Mouse (Mus musculus) layer of hippocampus, postnatal 14 days (tissue): ENCODE measurements at regions not wholly inside any gene's neighbourhood (a gene's known extent, or its start where the extent isn't known, plus 50 kb on each side); places are given as distances from the start of the nearest gene placed in this dataset.
"Not testable (repeated sequence)": the region's sequence is repeated elsewhere in the genome, so short reads cannot be mapped to it uniquely, and the experiment has no call there.

Experiments
- DNase-seq, 2 experiments: peaks; one replicate each; pipeline ENCODE4 v3.0.0; 2021 to 2022; ENCODE audit warnings: low spot score in 2 of 2, mixed read lengths in 1 of 2

DNA sequence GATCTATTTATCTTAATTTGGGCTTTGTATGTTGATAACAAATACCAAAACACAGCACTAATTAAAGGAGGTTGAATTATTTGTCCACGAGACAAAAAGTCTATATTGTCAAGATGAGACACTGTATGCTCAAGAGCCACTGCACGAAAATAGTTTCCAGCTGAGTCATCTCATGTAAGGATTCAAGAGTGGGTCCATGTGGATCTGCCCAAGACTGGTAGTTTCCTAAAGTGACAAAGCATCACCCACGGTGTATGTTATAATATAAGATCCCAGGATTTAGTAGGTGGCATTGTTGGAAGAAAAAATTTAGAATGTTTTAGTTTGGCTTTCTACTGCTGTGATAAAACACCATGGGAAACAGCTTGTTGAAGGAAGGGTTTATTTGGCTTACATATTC lies 428.2 kb downstream of the Arl6ip6 start:
- DNase-seq, result no peak

DNA sequence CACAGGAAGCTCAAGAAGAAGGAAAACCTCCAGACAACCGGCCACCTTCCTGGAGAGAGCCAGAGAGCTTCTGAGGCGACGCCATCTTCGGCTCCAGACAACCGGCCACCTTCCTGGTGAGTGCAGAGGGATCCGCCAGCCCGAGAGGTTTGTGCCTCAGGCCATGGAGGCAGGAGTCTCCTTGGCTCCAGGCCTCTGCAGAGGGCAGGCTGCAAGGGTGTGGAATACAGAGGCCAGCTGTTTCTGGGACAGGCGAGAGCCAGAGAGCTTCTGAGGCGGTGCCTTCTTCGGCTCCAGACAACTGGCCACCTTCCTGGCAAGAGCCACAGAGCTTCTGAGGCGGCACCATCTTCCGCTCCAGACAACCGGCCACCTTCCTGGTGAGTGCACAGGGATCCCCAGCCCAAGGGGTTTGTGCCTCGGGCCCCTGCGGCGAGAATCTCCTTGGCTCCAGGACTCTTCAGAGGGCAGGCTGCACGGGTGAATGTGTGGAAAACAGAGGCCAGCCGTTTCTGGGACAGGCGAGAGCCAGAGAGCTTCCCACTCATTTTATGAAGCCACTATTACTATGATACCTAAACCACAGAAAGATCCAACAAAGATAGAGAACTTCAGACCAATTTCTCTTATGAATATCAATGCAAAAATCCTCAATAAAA lies 441.4 kb downstream of the Arl6ip6 start:
- not testable (repeated sequence) for DNase-seq

GRCm38 (mm10) chr2:53668599-53669372 lies 416.6 kb downstream of the Rprm start:
- no peak for DNase-seq

DNA sequence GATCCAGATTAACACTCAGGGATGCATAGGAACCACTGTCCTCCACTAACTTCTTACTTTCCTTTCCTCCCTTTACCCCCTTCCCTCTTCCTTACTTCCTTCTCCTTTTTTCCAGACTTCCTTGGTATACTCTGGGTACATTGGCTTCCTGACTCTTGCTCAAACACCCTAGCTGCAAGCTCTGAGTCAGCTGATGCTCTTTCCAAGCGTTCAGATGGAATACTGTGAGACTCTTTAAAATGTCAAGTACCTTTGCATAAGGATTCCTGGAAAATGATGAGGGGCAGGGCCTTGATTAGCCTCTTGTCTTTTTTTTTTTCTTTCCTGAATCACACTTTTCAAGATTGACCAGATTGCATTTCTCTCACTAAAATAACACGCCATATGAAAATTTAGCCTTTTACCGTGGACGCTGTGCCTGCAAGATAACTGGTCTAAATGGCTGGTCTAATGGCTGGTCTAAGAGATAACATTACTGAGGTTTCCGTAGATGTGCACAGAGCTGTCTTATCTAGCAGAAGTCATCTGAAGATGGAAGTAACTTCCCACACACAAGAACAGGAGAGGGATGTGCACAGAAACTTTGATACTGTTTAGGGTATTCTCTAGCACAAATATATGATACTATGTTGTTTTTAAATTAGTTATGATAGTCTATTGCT lies 404.9 kb downstream of the Rprm start:
- no peak for DNase-seq

- DNase-seq, result no peak
Observed at GRCm38 (mm10) chr2:53682599-53682998, 402.8 kb downstream of the Rprm start.

- no peak for DNase-seq
Observed at GRCm38 (mm10) chr2:53687281-53687680, 398.1 kb downstream of the Rprm start.

- no peak for DNase-seq
Observed at GRCm38 (mm10) chr2:53689223-53689880, 396.0 kb downstream of the Rprm start.

DNA sequence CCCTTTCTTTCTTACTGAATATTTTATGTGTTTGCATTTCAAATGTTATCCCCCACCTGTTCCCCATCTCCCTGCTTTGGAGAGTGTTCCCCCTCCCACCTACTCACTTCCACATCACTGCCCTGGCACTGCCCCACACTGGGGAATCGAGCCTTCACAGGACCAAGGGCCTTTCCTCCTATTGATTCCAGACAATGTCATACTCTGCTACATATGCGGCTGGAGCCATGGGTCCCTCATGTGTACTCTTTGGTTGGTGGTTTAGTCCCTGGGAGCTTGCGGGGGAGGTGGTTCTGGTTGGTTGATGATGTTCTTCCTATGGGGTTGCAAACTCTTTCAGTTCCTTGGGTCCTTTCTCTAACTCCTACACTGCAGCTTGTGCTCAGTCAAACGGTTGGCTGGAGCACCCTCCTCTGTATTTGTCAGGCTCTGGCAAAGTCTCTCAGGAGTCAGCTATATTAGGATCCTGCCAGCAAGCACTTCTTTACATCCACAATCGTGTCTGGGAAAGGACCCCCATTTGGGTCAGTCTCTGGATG lies 393.7 kb downstream of the Rprm start:
- DNase-seq, result no peak

DNA sequence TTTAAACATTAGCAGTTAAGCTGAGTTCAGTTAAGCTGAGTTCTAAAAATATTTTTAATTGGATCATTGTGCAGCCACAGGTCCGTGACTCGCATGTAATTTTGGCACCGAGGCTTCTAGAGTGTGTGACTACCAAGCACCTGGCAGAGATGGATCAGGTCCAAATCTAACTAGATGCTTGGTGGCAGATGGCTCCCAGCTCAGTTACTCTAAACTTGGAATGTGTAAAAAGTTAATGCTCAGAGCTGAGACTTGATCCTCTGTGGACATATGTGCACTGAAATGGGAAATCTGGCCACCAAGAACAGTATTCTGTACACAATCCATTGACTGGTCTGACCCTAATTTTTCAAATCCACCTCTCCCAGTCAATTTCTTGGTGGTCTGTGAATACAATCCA lies 374.1 kb downstream of the Rprm start:
- peak; percentile 49 to 90 for DNase-seq

- DNase-seq, result no peak
Observed at GRCm38 (mm10) chr2:53713106-53713640, 372.2 kb downstream of the Rprm start.

- no peak for DNase-seq
Observed at GRCm38 (mm10) chr2:53715017-53715416, 370.3 kb downstream of the Rprm start.

DNA sequence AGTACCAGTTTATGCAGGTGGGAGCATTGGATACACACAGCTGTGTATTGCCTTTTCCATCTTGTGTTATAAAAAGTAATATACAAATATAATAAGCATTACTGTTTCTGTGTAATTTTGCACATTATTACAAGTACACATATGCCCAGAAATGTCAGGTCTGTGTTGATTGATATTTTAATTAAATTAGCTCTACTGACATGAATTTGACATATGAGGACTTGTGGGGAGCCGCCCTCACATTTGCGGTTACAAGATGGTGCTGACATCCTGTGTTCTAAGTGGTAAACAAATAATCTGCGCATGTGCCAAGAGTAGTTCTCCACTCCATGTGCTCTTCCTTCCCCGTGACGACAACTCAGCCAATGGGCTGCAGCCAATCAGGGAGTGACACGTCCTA lies 362.1 kb downstream of the Rprm start:
- no peak for DNase-seq

DNA sequence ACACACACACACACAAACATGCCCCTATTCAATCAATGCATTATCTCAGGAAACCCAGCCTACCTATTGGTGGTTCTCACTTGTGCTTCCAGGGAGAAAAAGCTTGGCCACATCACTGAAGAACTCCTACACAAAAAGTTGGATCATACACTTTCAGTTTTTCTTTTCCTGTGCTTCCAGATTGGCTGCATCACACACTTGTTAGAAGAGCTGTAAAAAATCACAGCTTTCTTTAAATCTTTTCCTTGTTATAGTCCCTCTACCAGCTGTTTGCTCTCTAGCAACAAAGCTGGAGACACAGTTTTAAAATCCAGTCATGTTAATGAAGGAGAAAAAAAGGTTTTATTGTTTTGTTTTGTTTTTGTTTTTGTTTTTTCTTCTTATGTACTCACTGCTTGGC lies 356.7 kb downstream of the Rprm start:
- DNase-seq, result no peak

DNA sequence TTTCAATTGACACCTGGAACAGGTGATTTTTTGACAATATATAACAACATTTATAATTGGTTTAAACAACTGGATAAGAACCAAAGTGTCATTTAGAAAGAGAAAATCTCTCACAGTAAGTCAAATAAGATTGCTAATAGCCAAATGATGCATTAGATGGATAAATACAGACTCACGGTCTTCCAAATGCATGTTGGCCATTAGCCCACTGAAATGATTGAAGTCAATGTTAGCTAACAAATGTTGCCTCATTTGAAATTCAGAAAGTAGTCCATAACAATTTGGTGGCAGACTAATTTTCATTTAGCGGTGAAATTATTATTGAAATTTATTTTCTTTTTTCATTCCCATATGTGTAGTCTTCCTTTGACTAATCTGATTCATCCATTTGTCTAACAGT lies 354.9 kb downstream of the Rprm start:
- DNase-seq, result no peak

GRCm38 (mm10) chr2:53763486-53763885 lies 321.9 kb downstream of the Rprm start:
- no peak for DNase-seq

DNA sequence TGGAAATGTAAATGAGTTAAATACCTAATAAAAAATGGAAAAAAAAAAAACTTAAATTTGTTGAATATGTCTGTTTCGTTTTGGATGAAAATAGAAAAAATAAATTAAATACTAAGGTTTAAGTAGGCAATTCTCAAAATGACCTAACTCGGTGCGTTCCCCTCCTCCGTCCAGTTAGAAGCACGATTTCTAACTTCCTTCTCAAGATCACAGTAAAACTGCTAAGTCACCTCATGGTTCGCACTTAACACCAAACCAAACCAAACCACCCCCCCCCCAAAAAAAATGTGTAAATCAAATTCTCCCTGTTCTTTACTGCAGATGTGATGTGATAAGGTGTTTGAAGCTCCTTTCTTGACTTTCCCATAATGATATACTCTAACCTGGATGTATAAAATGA lies 303.3 kb downstream of the Rprm start:
- not testable (repeated sequence) for DNase-seq

GRCm38 (mm10) chr2:53788599-53788998 lies 296.8 kb downstream of the Rprm start:
- not testable (repeated sequence) for DNase-seq

- no peak for DNase-seq
Observed at GRCm38 (mm10) chr2:53796605-53797004, 288.7 kb downstream of the Rprm start.

- DNase-seq, result no peak
Observed at GRCm38 (mm10) chr2:53803666-53804065, 281.7 kb downstream of the Rprm start.

- no peak for DNase-seq
Observed at GRCm38 (mm10) chr2:53850815-53851528, 234.4 kb downstream of the Rprm start.
